Mouse (Mus musculus): ENCODE results near the gene Polr3g.
"Not testable (repeated sequence)": the region's sequence is repeated elsewhere in the genome, so short reads cannot be mapped to it uniquely, and the experiment has no call there.

The Polr3g gene

DNA sequence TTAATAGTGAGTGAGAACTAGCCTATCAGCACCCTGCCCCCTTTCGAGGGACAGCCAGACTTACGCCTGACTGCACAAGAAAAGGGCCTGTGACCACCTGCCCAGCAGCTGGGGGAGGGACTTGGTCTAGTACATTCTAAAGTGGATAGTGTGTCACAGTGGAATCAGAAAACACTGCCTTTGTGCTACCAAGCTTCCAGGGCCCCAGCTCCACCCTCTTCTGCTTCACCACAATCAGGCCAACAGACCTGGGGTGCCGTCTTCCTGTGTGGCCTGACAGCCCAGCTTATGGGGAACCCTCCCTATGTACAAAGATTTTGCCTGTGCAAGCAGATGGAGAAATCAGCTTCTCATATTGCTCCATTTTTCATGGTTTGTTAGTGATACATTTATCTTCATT is 81.4 kb downstream of the Polr3g start:
- no peak for DNase-seq (ENCODE audit: low read depth)

DNA sequence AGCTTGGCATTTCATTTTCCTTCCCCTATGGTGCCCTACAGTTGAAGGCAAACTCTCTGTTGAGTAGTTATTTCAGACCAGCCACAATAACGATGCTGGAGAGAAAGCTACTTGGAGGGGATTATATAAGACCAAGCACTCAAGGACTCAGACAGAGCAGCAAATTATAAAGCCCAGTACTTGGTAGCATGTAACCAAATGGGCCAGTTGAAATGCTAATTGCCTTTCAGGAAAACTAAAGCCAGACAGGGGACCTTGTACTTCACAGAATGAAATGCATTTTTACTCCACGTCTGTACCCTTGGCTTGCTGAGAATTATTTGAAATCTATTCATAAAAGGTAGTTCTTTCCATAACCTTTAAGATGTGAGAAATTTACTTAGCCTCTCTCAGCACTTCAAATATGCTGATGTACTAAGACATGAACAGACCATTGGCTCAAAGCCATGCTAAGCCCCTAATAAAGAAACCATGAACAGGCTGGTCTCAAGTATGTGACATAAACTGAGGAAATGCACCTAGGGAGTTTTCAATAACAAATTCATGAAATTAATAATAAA is 82.1 kb downstream of the Polr3g start:
- DNase-seq (ENCODE audit: low read depth): no peak

DNA sequence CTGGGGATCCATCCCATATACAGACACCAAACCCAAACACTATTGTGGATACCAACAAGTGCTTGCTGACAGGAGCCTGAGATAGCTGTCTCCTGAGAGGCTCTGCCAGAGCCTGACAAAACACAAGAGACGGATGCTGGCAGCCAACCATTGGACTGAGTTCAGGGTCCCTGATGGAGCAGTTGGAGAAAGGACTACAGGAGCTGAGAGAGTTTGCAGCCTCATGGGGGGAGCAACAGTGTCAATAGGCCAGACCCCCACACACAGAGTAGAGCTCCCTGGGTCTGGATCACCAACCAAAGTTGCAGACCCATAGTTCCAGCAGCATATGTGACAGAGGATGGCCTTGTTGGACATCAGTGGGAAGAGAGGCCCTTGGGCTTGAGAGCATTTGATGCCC is 83.0 kb downstream of the Polr3g start:
- DNase-seq (ENCODE audit: low read depth): not testable (repeated sequence)

Measured in induced T-regulatory cell, adult 2 months (primary cell).